Mouse (Mus musculus) lung, adult 2 months (tissue): ENCODE data around the gene Epb41l1.

Experiments used
- CTCF ChIP-seq: fragments of 200-500 bp; IDR thresholded peaks from 2 replicates; pipeline ENCODE4 v1.5.1; 2011; ENCODE audit warnings: mild to moderate bottlenecking, low read length, control low read depth; ENCODE audit not compliant: insufficient read depth
- POLR2A ChIP-seq: fragments of 200-500 bp; IDR thresholded peaks from 2 replicates; pipeline ENCODE4 v1.6.1; 2011; ENCODE audit warnings: low read depth, mild to moderate bottlenecking, control low read depth, low read length, borderline replicate concordance; ENCODE audit errors: extremely low read depth

- TF ChIP-seq POLR2A (no peak), CTCF (no peak)
Measured at GRCm38 (mm10) chr2:156402036-156402435, 18.7 kb upstream of the Epb41l1 start.
